Mouse (Mus musculus) leukemia stem cell, adult 10-12 weeks (primary cell): ENCODE results near the gene Prdm8. TPM values are rescaled to one million over a fixed set of nuclear protein-coding genes. Genes with fewer than 3 reads are reported as not detected.

Experiments used
- polyA plus RNA-seq: library from polyadenylated mRNA; stranded (reverse); fragments of >175 nt; gene quantifications from 2 replicates; pipeline ENCODE4 v1.2.3, GENCODE M21; 2012; ENCODE audit warnings: low replicate concordance

Gene Prdm8
- polyA plus RNA-seq = 0.03 TPM in 1 of 2 replicates, not detected in the other

GRCm38 (mm10) chr5:98167180-98167824, at the start of gene Prdm8:
Prdm8 (plus strand) TSS chr5:98167198.

Other genes with a start within 250 kb of the Prdm8 start
- 2.1 and 2.9 TPM in 2 replicates for gene Antxr2, start 136.2 kb upstream of the Prdm8 start, polyA plus RNA-seq
- gene Fgf5, start 87.0 kb downstream of the Prdm8 start, polyA plus RNA-seq = not detected in 2 replicates
- not detected in 2 replicates for gene Cfap299, start 162.1 kb downstream of the Prdm8 start, polyA plus RNA-seq